Mouse (Mus musculus): ENCODE data around the gene Dus2.
A peak's percentile ranks its signal among the peaks of the same experiment; 100 is the strongest.

GRCm38 (mm10) chr8:106022483-106022882 lies 31.3 kb downstream of the Dus2 start:
- peak; percentile 89 for TF ChIP-seq ZC3H11A (IDR thresholded peaks at IDR 0.05; ENCODE audit: borderline replicate concordance, low read depth, low read length)
- TF ChIP-seq MAFK (IDR thresholded peaks at IDR 0.05; ENCODE audit: insufficient read depth, low read depth, low read length): no peak
